Mouse (Mus musculus) spleen, adult 2 months (tissue): ENCODE results near the gene Ptch1. TPM values are rescaled to one million over a fixed set of nuclear protein-coding genes. Genes with fewer than 3 reads are reported as not detected.

Source experiments
- DNase-seq, 2 experiments: peaks; one replicate each; pipeline versions ENCODE4 v3.0.0 to v3.0.0-alpha.2; 2012 to 2021; ENCODE audit warnings: low spot score in 2 of 2, low read depth in 1 of 2
- H3K27ac ChIP-seq: fragments of 200-500 bp; 2 replicates; pipeline ENCODE4 v1.5.1; 2012; ENCODE audit warnings: low read length, inconsistent platforms; ENCODE audit not compliant: insufficient read depth
- H3K27me3 ChIP-seq: fragments of 200-500 bp; 2 replicates; pipeline ENCODE4 v1.6.1; 2012; ENCODE audit warnings: mild to moderate bottlenecking, moderate library complexity, low read length, inconsistent platforms; ENCODE audit not compliant: control insufficient read depth, insufficient read depth
- H3K36me3 ChIP-seq: fragments of 200-500 bp; 2 replicates; pipeline ENCODE4 v1.6.1; 2012; ENCODE audit warnings: mild to moderate bottlenecking, low read length, inconsistent platforms; ENCODE audit not compliant: control insufficient read depth, insufficient read depth
- H3K4me1 ChIP-seq: fragments of 200-500 bp; 2 replicates; pipeline ENCODE4 v1.6.1; 2011; ENCODE audit warnings: inconsistent platforms; ENCODE audit not compliant: control insufficient read depth, insufficient read depth, insufficient read length
- H3K4me3 ChIP-seq: fragments of 200-500 bp; 2 replicates; pipeline ENCODE4 v1.5.1; 2011; ENCODE audit warnings: mild to moderate bottlenecking, inconsistent platforms; ENCODE audit not compliant: insufficient read depth, insufficient read length; ENCODE audit errors: extremely low read depth
- CTCF ChIP-seq: fragments of 200-500 bp; IDR thresholded peaks from 2 replicates; pipeline ENCODE4 v1.5.1; 2011; ENCODE audit warnings: mild to moderate bottlenecking, inconsistent platforms; ENCODE audit not compliant: insufficient read depth, insufficient read length, insufficient replicate concordance; ENCODE audit errors: extremely low read depth
- POLR2A ChIP-seq: fragments of 200-500 bp; IDR thresholded peaks from 2 replicates; pipeline ENCODE4 v1.6.1; 2011; ENCODE audit warnings: low read depth, low read length, inconsistent platforms
- WGBS: fragments of 180-500 bp; shearing (Covaris S2); methylation state at CpG from one replicate; pipeline ENCODE4 v1.1.7; 2018; 5-methylcytosine and 5-hydroxymethylcytosine counted together
- polyA plus RNA-seq: library from polyadenylated mRNA; depleted of rRNA; stranded (reverse); fragments of >200 nt; gene quantifications from 2 replicates; pipeline ENCODE4 v1.2.3, GENCODE M21; 2012

The Ptch1 gene
- polyA plus RNA-seq, 1 experiment, result 8.2 TPM

DNA sequence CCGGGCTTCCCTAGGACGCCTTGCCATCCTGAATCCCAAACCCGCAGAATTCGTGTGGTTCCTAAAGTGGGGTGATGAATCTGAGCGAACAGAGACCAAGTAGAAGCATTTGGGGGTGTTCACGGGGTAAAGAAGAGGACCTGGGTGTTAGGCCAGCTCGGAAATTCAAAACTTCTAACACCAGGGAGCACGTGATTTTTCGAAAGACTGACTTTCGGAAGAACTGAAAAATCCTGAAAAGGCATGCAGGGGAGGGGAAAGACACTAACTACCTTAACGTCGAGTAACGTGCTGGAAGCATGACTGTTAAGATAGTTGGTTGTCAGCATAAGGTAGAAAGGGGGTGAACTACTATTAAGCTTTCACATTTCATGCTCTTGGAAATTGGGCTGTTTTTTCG, 5.1 kb downstream of the Ptch1 start:
- no peak overlapping the region for H3K27ac ChIP-seq
- no peak for DNase-seq
- 1% methylated on average over 14 of the region's 14 CpGs for WGBS

GRCm38 (mm10) chr13:63567677-63568293, 5.6 kb downstream of the Ptch1 start:
- no peak for TF ChIP-seq POLR2A
- no peak for TF ChIP-seq CTCF
- Histone ChIP-seq H3K27me3 (peaks cover 17% of the 10 kb centered on the region), H3K4me3 (peak overlapping the region; percentile 82), H3K4me1 (peaks cover 10% of the 10 kb centered on the region), H3K36me3 (no peaks in the 10 kb centered on the region), H3K27ac (peak overlapping the region; percentile 76)
- DNase-seq, result peak; percentile 75 to 87
- WGBS, result under 1% methylated on average over 62 of the region's 62 CpGs

More for the DNA sequence above, 5.1 kb downstream of the Ptch1 start:
- Histone ChIP-seq H3K4me3 (peak overlapping the region; percentile 82), H3K27me3 (peaks cover 22% of the 10 kb centered on the region), H3K36me3 (no peaks in the 10 kb centered on the region), H3K4me1 (peaks cover 14% of the 10 kb centered on the region)
- TF ChIP-seq POLR2A, result no peak
- no peak for TF ChIP-seq CTCF

GRCm38 (mm10) chr13:63566018-63567015, 7.1 kb downstream of the Ptch1 start:
- Histone ChIP-seq H3K36me3 (no peaks in the 10 kb centered on the region), H3K4me1 (peaks cover 5% of the 10 kb centered on the region), H3K27ac (peak overlapping the region; percentile 70), H3K27me3 (peaks cover 9% of the 10 kb centered on the region; the same call in 1 of the 2 replicates), H3K4me3 (peak overlapping the region; percentile 81)
- 1% methylated on average over 46 of the region's 46 CpGs for WGBS
- DNase-seq, result peak in 1 of 2 experiments; percentile 64
- TF ChIP-seq POLR2A (no peak), CTCF (no peak)

- DNase-seq, result peak in 1 of 2 experiments; percentile 22
- Histone ChIP-seq H3K27me3 (peaks cover 5% of the 10 kb centered on the region; the same call in 1 of the 2 replicates), H3K4me1 (peaks cover 5% of the 10 kb centered on the region), H3K4me3 (peak overlapping the region; percentile 81), H3K36me3 (no peaks in the 10 kb centered on the region), H3K27ac (peak overlapping the region; percentile 83)
- TF ChIP-seq POLR2A (no peak), CTCF (no peak)
- 1% methylated on average over 96 of the region's 99 CpGs for WGBS
Measured at GRCm38 (mm10) chr13:63565320-63566017, 7.9 kb downstream of the Ptch1 start.

GRCm38 (mm10) chr13:63564626-63565319, 8.6 kb downstream of the Ptch1 start:
- under 1% methylated on average over 36 of the region's 36 CpGs for WGBS
- H3K4me1 ChIP-seq, result peaks cover 5% of the 10 kb centered on the region
- H3K27ac ChIP-seq, result peak overlapping the region; percentile 83
- peak; percentile 47 to 54 for DNase-seq
- peaks cover 3% of the 10 kb centered on the region; the same call in 1 of the 2 replicates for H3K27me3 ChIP-seq
- H3K4me3 ChIP-seq, result peak overlapping the region; percentile 81
- H3K36me3 ChIP-seq, result no peaks in the 10 kb centered on the region
- TF ChIP-seq POLR2A, result no peak
- no peak for TF ChIP-seq CTCF
